Mouse (Mus musculus) thymus, postnatal 36 days (tissue): ENCODE data around the gene Slc16a11.

ENCODE experiments used
- DNase-seq, 2 experiments: peaks; one replicate each; pipeline ENCODE4 v3.0.0; 2022; ENCODE audit warnings: mixed read lengths in 2 of 2

Gene Slc16a11

DNA sequence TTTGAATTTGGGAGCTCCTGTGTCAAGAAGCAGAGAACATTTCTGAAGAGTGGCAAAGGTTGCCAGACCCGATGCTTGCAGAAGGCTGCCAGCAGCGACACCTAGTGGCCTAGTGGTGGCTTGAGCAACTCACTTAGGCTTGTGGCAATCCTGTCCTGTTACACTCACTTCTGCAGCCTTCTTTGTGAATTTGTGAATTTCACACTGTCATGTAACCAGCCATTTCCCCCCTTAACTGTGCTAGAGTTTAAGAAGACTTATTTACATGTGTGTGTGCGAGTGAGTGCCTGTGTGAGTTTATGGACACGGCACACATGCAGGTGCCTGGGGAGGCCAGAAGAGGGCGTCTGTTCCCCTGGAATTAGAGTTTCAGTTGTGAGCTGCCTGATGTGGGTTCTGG is 10.9 kb upstream of the Slc16a11 start:
- DNase-seq = peak; percentile 69 to 79

DNA sequence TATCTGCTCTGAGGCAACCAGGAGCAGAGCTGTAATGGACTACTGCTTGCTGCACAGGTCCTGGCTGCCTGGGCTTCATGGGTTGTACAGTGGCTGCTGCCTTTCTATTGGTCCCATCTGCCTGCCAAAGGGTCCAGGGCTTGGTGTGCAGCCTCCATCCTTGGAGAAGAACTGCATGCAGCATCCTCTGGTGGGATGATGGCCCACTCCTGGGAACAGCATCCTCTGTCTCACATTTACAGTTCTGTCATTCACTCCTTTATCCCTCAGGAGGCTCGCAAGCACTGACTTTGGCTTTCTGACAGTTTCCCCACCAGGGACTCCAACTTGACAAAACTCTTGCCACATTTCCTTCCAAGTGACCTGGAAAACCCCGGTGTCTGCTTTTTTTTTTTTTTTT is 5.8 kb upstream of the Slc16a11 start:
- DNase-seq = no peak

DNA sequence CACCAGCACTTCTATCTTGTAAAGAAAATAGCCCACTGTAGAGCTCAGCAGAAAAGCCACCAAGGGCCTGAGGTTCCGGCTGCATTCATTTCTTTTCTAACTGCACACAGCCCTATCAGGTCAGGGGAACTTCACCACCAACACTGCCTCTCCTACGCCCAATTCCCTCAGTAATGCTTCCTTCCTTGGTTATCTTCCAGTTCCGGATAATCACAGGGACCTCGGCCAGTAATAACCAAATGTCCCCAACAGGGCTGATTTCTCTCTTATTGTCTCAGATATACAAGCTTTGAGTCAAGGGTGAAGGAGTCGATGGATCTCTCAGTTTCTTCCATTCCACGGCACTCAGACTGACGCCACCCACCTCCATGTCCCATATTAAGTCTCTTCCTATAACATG is 5.3 kb upstream of the Slc16a11 start:
- no peak for DNase-seq

DNA sequence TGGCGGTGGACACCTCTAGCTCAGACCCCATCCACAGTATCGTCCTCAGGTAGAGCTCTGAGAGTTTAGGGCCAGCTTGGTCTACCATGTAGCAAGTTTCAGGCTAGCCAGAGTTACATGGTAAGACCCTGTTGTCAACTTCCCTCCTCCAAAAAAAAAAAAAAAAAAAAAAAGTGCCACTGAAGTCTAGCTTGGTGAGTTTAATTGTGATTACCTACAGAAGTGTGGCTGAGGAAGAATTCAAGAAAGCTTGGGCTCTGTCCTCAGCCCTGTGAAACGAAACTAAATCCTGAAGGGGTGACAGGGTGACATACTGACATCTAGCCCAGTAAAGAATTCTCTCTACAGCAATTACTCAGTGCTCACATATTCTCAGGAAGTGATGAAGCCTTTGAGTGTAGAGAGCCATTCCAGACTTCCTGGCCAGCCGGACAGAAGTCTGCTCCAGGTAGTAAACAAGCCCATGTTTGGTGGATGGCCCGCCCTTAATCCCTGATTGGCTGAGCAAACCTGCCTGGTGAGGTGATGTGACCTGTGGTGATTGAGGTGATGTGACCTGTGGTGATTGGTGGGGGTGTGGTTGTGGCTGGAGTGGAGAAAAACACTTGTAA is 3.7 kb upstream of the Slc16a11 start:
- DNase-seq = no peak

DNA sequence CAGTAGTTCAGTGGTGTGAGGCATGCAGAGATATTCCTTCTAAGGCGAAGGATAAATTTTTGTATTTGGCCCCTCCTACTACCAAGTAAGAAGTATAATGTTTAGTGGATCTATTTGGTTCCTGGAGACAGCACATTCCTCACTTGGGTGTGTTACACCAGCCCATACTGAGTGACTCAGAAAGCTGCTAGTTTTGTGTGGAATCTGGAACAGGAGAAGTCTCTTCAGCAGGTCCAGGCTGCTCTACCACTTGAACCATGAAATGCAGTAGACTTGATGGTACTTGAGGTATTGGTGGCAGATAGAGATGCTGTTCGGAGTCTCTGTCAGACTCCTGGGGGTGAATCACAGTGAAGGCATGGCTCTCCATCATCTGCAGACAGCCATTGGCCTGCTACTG is 1.9 kb upstream of the Slc16a11 start:
- no peak for DNase-seq

DNA sequence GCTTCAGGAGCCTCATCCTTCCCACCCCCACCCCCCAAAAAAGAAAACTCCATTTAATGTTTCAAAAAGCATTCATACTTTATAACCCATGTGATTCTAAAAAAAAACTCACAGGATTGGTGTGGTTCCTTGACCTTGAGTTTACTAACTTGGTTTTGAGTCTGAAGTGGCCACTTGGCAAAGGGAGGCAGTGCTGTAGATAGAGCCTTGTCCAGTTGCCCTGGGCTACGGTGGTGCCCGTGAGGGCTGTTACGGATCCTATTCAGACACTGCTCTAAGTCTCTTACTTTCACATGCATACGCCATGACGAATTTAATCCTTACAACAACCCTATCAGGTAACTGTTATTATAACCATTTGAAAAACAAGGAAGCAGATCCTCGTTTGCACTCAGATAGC is 580 bp upstream of the Slc16a11 start:
- no peak for DNase-seq

DNA sequence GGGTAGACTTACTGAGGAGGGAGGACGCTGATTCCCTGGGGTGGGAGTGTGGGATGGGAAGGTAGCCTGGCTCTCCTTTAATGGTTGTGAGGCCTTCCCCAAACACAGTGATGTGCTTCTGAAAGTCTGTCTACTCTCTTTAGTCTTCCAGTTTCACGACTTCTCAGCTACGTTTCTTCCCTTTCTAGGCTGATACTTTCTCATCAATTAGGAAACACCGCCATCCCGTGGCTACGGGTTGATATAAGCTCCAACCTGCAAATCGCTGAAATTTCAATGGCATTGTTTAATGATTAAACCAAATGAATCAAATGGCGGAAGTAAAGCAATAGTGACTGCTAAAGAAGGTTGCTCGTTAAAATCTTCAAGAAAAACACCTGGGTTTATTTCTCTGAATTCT is 344 bp downstream of the Slc16a11 start:
- DNase-seq = peak; percentile 29 to 44

DNA sequence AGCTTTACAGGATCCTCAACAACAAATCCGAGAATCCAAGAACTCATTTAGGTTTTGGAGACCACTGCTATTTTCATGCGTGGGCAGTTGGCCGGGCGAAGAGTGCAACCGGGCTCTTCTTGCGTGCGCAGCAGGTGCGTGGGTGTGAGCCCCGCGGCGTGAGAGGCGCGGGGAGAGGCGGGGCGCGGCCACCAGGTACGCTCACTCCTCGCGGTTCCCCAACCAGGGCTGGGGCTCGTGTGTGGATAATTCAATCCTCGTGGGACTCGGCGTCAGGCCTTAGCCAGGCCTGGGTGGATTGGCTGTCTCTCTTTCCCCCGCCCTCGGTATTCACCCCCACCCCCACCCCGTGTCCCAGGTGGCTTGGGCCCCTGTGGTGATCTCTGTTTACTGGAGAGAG is 1.2 kb downstream of the Slc16a11 start:
- no peak for DNase-seq

DNA sequence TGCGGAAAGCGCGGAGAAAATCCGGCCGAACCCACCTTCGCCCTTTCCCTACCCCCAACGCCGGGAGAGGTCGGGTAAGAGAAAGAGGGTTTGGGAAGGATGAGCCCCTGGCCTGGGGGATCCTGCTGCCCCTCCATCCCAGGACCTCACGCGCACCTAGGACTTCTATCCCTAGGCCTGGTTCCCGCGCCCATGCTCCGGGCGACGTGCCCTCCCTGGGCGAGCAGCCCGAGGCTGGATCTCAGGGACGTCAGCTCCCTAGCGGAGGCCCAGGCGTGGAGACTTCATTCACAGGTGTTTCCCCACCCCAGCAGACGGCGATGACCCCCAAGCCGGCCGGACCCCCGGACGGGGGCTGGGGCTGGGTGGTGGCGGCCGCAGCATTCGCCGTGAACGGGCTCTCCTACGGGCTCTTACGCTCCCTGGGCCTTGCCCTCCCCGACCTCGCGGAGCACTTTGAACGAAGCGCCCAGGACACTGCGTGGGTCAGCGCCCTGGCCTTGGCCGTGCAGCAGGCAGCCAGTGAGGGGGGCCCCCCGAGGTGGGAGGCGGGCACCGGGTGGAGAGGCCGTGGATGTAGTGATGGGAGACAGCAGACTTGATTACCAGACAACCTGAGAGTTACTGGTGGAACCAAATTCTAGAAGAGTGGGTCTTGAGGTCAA is 1.8 kb downstream of the Slc16a11 start:
- DNase-seq = peak in 1 of 2 experiments; percentile 19

DNA sequence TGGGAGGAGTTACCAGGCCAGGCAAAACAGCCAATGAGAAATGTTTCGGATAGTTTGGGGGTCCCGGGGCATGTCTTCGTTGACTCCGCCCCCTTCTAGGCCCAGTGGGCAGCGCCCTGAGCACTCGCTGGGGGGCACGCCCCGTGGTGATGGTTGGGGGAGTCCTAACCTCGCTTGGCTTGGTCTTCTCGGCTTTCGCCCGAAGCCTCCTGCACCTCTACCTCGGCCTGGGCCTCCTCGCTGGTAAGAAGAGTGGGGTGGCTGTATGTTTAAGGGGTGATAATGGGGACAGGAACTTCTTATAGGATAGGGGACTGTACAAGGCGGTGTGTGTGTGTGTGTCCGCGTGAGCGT is 2.3 kb downstream of the Slc16a11 start:
- no peak for DNase-seq

DNA sequence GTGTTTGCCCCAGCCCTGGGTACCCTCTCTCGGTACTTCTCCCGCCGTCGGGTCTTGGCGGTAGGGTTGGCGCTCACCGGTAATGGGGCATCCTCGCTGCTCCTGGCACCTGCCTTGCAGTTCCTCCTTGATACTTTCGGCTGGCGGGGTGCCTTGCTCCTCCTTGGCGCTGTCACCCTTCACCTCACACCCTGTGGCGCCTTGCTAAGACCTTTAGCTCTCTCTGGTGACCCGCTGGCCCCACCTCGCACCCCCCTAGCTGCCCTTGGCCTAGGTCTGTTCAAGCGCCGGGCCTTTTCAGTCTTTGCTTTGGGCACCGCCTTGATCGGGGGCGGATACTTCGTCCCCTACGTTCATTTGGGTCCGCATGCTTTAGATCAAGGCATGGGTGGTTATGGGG is 2.7 kb downstream of the Slc16a11 start:
- DNase-seq = peak in 1 of 2 experiments; percentile 9

DNA sequence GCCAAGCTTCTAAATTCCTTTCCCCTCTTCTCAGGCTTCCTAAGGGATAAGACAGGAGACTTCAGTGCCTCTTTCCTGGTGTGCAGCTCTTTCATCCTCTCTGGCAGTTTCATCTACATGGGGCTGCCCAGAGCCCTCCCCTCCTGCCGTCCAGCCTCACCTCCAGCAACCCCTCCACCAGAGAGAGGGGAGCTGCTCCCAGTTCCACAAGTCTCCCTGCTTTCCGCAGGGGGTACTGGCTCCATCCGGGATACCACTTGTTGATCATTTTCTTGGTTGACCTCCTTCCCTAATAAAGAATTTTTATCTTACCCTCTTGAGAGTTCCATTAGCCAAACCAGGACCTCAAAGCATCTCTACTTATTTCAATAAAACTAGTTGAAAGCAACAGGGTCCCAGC is 3.6 kb downstream of the Slc16a11 start:
- DNase-seq = no peak

DNA sequence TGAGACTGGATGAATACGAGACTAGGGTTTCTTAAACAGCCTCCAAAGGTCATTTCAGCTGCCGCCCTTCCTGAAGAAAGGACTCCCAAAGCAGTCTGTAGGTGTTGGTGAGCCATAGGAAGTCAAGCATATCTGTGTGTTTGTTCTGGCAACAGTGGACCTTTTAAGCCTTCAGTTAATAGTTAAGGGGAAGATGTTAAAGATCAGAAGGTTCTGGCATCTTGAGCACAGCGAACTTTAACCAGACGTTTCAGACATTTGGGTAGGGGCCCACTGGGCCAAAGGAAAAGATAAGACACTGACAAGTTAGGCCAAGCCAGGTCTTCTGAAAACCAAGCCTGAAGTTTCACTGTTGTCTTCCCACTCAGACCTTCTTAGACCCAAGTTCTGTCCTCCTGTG is 5.5 kb downstream of the Slc16a11 start:
- DNase-seq = no peak

DNA sequence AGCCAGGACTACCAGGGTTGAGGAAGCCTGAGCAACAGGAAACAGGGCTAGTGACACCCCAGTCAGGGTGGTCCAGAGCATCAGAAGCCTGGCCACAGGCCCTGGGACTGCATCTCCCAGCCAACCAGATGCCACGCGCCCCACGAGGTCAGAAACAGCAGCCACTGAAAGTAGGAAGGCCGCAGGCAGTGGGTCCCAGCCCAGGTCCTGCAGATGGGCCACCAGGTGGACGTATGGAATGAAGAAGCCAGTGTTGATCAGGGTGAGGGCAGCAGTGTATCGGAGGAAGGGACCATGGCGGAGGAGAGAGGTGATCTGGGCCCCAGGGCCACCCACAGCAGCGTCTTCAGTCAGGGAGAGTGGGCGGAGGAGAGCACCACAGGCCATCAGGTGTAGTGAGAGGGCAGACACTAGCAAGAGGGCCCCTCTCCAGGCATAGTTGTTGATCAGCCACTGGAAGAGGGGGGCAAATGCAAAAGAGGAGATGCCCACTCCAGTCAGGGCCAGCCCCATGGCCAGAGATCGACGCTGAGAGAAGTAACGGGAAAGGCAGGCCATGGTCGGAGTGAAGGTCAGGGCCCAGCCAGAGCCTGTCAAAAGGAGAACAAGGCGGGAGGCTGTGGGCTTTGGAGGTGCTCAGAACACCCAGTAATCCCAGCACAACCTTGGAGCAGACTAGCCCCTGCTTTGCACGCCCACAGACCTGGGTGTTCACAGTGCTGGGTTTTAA is 6.4 kb downstream of the Slc16a11 start:
- peak in 1 of 2 experiments; percentile 13 for DNase-seq

DNA sequence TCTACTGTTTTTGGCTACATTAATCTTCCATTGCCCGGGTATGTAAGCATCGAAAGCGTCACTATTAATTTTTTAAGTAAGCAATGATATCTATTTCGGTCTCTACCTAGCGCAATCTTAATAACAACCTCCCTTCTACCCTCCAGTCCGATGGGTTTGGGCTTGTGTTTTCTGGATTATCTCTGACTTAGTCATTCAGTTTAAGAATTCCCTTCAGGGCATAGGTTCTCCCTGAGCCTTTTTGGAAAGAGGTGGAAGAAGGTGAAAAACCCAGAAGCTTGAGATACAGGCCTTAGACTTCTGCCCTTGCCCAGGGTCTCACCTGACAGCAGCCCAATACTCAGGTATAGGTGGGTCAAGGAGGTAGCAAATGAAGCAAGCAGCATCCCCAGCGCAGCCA is 7.3 kb downstream of the Slc16a11 start:
- DNase-seq = no peak

DNA sequence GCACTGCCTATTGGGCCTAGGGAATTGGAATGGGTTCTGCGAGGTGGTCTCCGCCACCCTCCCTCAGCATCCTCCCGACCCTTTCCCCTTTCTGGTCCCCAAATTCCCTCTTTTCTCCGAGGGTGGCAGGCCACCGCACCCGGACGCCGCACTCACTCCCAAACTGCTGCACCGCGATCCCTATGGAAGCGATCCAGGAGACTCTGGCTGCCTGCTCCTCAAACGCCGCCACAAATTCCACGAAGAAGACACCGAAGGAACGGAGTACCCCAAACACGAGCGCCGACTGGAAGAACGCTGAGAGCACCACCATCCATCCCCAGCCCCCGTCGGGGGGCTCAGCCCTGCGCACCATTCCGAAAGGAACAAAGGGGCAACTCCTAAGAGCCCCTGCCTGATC is 7.8 kb downstream of the Slc16a11 start:
- DNase-seq = no peak

DNA sequence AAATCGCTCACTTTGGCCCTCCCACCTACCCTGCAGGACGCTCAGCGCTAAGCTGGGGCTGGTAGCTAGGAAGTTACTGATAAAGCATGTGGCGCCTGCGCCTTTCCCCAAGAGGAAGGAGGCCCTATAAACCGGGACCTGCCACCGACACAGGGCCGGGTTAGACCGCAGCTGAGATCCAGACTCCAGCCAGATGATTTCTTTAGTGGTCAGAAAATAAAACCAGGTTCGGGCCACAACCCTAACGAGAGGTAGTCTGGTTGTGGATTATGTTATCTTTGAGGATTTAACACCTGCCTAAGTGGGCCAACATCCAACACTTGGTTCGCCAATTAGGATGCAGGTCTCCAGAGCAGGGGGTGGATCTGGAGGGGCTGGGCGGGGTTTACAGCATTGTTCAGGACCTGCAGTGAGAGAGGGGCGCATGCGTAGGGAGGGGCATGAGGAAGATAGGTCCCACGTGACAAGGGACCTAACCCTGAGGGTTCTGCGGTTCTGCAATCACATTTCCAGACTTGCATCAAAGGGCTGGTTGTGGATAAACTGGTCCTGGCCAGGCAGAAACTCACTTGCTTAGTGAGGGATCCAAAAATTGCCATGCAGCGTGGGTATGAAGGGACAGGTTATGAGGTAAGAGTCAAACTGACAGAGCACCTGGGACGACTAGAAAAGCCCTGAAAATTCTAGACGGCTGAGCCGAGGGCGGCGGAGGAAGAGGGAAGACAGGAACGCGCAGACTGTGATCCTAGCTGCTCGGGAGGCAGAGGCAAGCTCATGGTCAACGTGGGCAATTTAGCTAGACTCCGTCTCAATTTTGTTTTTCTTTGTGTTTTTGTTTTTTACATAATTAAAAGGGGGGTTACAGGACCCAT is 8.4 kb downstream of the Slc16a11 start, which contains the start of gene Slc16a13:
TSS of gene Slc16a13 (minus strand) at position 334 of the 872 bp plus-strand sequence.
- DNase-seq = peak; percentile 86 to 91

DNA sequence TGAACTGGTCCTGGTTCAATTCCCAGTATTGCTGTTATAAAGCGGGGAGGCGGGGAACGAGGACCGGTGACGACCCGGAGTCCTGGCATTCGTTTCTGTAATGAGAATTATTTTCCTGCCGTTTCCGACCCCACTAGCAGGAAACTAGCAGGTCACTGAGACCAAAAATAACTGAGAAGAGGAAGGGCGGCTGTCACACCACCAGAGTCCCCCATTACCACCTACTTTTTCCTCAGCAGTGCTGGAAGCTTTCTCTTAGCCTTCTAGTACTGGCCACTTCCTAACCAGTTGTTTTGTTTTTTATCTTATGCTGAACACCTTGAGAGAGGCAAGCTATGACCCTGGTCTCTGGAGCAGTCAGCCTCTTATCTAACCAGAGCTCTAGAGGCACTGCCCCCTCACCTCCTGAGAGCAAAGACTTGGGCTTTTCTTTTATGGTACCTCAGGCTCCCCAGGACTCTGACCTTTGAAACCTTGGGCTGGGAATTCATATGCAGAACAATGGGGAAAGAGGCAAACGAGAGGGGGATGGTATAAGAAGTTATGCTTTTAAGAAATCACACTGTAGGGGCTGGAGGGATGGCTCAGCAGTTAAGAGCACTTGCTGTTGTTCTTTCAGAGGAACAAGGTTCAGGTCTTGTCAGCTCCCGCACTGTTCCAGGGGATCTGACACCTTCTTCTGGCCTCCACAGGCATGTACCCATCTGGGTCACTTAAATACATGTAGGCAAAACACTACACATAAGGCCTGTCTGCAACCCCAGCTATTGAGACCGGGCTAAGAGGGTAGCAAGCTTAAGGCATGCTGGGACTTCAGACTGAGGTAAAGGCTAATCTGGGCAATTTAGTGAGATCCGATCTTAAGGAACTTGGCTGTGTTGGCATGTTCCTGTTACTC is 9.3 kb downstream of the Slc16a11 start:
- no peak for DNase-seq

DNA sequence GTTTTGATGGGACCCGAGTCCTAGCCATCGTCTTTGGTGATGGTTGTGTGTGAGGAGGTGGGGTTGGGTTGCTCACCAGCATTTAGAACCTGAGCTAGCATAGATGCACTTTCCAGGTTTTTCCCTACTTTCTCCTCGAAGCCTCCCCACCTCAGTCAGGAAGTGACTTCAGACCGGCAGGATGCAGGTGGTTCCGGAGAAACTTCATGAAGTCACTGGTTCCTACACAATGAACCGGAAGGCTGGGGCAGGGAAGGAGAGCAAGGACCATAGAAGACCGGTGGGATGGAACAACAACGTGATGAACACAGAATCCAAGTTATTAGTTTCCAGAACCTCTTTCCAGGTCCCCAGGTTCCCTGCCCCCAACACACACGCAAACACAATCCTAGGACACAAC is 11.2 kb downstream of the Slc16a11 start:
- DNase-seq = peak in 1 of 2 experiments; percentile 9

DNA sequence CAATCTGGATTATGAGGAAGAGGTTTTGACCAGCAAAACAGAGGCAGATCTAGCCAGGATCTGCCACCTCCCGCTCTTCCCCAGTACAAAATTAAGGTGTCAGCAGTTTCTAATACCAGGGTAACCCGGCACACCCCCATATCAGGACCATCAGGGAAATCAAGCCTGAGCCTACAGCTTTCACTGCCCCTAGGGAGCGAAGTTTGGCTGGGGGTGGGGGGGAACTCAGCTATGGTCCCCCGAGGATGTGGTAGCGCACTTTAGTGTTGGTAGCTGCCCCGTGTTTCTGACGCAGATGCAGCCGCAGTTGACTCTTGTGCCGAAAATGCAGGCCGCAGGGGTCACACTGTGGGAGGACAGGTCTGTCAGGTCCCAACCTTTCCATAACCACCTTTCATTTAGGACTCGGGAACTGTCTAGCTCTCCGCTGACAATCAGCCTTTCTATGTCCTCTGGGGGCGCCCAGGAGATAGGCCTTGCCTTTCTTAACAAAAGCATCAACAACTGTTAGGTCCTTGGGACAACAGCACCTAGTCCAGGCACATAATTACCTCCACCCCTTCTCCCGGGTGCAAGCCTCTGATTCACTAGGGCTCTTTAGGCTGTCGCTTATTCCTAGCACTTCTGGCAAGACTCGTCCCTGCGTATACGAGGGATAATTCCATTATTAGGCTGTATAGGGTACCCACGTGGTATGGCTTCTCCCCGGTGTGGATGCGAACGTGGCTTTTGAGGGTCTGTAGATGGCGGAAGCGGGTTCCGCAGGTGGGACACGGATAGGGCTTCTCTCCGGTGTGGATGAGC is 13.4 kb downstream of the Slc16a11 start:
- no peak for DNase-seq

DNA sequence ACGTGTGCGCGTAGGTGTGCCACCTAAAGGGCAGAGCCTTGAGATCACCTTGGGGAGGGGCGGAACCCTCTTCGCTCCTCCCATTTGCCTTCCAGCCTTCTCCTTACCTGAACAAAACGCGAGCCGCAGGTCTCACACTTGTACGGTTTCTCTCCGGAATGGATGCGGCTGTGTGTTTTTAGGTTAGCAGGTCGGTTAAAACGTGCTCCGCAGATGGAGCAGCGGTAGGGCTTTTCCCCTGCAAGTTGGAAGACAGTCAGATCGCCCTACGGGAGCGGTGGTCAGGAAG is 14.0 kb downstream of the Slc16a11 start:
- DNase-seq = no peak

DNA sequence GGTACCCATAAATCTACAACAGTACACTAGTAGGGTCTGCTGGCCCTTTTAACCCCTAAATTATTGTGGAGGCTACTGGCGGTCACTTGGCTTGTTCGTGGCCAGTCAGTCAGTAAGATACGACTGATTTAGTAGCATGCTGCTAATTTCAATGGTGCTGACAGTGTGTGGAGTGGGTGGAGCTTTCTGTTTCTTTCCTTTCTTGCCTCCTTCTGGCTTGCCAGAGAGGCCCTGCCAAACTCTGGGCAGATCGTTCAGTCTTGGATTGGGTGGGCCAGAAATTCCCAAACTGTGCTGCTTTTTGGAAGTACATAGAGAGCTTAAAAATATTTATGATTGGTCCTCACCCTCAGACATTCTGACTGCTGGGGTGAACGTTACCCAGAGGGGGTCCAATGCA is 14.6 kb downstream of the Slc16a11 start:
- no peak for DNase-seq
